Mouse (Mus musculus) intestine, embryonic 14.5 days (tissue): ENCODE data around the gene Gramd1c. TPM values are rescaled to one million over a fixed set of nuclear protein-coding genes. Genes with fewer than 3 reads are reported as not detected.

Experiments used
- ATAC-seq: fragments of 200-750 bp; cut with Nextera tagmentation; replicated peaks from 2 replicates; pipeline ENCODE4 v1.8.0; 2017; ENCODE audit warnings: low read depth, moderate number of reproducible peaks, moderate TSS enrichment, moderate library complexity; ENCODE audit not compliant: low FRiP score, low TSS enrichment
- DNase-seq: peaks from one replicate; pipeline ENCODE4 v3.0.0-alpha.2; 2018; ENCODE audit warnings: low spot score
- H3K27ac ChIP-seq: fragments of 300-500 bp; sonication (generic); 2 replicates; pipeline ENCODE4 v1.5.1; 2014; ENCODE audit warnings: low read depth, mild to moderate bottlenecking, control low read depth
- H3K27me3 ChIP-seq: fragments of 300-500 bp; sonication (generic); replicated peaks from 2 replicates; pipeline ENCODE4 v1.6.1; 2014; ENCODE audit warnings: low read length, control low read depth; ENCODE audit not compliant: control insufficient read depth, insufficient read depth
- H3K36me3 ChIP-seq: fragments of 300-500 bp; sonication (generic); 2 replicates; pipeline ENCODE4 v1.6.1; 2014; ENCODE audit warnings: low read length, control low read depth; ENCODE audit not compliant: control insufficient read depth, insufficient read depth
- H3K4me1 ChIP-seq: fragments of 300-500 bp; sonication (generic); replicated peaks from 2 replicates; pipeline ENCODE4 v1.6.1; 2014; ENCODE audit warnings: low read length, control low read depth, mixed read lengths; ENCODE audit not compliant: control insufficient read depth, insufficient read depth
- H3K4me2 ChIP-seq: fragments of 300-500 bp; sonication (generic); 2 replicates; pipeline ENCODE4 v1.6.1; 2014; ENCODE audit warnings: low read length
- H3K4me3 ChIP-seq: fragments of 300-500 bp; sonication (generic); 2 replicates; pipeline ENCODE4 v1.5.1; 2014; ENCODE audit warnings: low read depth, low read length, control low read depth, mixed read lengths
- H3K9ac ChIP-seq: fragments of 300-500 bp; sonication (generic); 2 replicates; pipeline ENCODE4 v1.6.1; 2014; ENCODE audit warnings: mild to moderate bottlenecking, low read length
- H3K9me3 ChIP-seq: fragments of 300-500 bp; sonication (generic); 2 replicates; pipeline ENCODE4 v1.6.1; 2016; ENCODE audit warnings: low read length, control low read depth; ENCODE audit not compliant: control insufficient read depth
- WGBS: fragments of 180-500 bp; shearing (Covaris S2); extraction: QIAGEN DNeasy Blood & Tissue Kit; methylation state at CpG from one replicate; pipeline ENCODE4 v1.1.7; 2014; 5-methylcytosine and 5-hydroxymethylcytosine counted together
- polyA plus RNA-seq: library from polyadenylated mRNA; unstranded; fragments of >200 nt; fragmentation: Nextera tagmentation; extraction: Ambion mirVana; gene quantifications from 2 replicates; pipeline ENCODE4 v1.2.1, GENCODE M21; 2014

Gene Gramd1c
- polyA plus RNA-seq, 1 experiment from 2014 or later: 7.2 TPM

GRCm38 (mm10) chr16:44061341-44061740, 1.8 kb downstream of the Gramd1c start:
- Histone ChIP-seq H3K36me3 (no peaks in the 10 kb centered on the region), H3K4me2 (no peak overlapping the region), H3K4me1 (no peaks in the 10 kb centered on the region), H3K27me3 (no peaks in the 10 kb centered on the region), H3K9ac (no peak overlapping the region), H3K4me3 (no peak overlapping the region), H3K9me3 (no peaks in the 10 kb centered on the region), H3K27ac (no peak overlapping the region)
- ATAC-seq: no peak
- 93% methylated on average over 15 of the region's 15 CpGs for WGBS
- no peak for DNase-seq

DNA sequence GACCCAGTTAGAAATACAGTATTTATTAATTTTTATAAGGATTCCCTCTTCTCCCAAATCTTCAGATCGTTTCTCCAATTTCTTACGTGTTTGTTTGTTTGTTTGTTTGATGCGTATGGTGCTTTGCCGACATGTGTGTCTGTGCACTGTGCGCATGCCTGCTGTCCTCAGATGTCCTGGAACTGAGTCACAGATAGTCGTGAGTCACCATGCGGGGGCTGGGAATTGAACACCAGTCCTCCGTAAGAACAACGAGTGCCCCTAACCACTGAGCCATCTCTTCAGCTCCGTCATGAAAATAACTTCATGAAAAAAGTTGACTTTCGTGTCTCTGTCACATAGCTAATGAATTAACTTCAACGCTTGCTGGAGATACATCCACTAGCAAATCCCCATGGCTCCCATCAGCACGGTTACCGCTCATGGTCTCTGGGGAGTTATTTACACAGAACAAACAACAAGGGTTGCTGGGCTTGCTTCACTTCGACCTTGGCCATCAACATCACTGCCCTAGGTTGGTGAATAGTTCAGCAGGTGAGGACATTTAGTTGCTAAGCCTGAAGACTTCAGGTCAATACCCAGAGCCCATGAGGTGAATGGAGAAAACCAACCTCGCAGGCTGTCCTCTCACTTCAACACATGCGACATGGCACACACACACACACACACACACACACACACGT, 2.4 kb downstream of the Gramd1c start:
- H3K27me3 ChIP-seq: no peaks in the 10 kb centered on the region
- H3K36me3 ChIP-seq: no peaks in the 10 kb centered on the region
- 91% methylated on average over 18 of the region's 18 CpGs for WGBS

DNA sequence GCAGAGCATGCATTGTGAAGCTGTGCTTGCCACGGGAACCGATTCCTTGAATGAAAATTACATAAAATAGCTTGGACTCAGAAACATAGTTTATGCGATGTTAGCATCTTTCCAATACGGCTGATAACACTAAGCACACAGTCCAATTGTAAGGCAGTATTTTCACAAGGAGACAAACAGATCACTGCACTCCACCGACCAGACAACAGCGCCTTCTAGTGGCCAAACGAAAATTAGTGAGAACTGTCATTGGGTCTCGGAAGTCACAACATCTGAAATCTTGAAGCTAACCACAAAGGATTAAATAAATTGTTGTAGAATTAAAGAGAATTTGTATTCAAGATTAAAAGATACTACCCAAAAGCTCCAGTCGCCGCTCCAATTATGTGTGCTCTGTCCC, 4.4 kb downstream of the Gramd1c start:
- Histone ChIP-seq H3K36me3 (no peaks in the 10 kb centered on the region), H3K27me3 (no peaks in the 10 kb centered on the region), H3K9me3 (no peaks in the 10 kb centered on the region), H3K9ac (no peak overlapping the region), H3K4me1 (no peaks in the 10 kb centered on the region), H3K27ac (no peak overlapping the region), H3K4me2 (no peak overlapping the region), H3K4me3 (no peak overlapping the region)
- DNase-seq (peak; percentile 89), ATAC-seq (no peak)
- 28% methylated on average over 10 of the region's 10 CpGs for WGBS

More for the DNA sequence above, 2.4 kb downstream of the Gramd1c start:
- Histone ChIP-seq H3K9ac (no peak overlapping the region), H3K4me1 (no peaks in the 10 kb centered on the region), H3K4me2 (no peak overlapping the region), H3K9me3 (no peaks in the 10 kb centered on the region), H3K27ac (no peak overlapping the region), H3K4me3 (no peak overlapping the region)
- ATAC-seq: no peak
- DNase-seq: peak; percentile 36

DNA sequence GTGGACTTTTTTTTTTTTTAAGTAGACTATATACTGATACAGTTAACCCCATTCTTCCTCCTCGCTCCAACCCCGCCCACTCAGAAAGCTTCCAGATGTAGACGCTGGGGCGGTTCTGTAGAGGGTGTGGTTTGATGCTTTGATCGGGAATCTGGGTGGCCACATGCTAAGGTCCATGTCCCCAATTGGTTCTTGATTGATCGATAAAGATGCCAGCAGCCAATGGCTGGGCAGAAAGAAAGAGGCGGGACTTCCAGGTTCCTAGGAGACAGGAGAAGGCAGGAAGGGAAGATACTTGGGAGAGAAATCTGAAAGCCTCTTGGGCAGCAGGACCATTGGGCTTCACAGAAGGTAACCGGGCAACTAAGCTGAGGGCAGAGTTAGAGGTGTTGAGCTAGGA, 7.4 kb downstream of the Gramd1c start:
- Histone ChIP-seq H3K4me2 (no peak overlapping the region), H3K27ac (no peak overlapping the region), H3K4me3 (no peak overlapping the region), H3K4me1 (no peaks in the 10 kb centered on the region), H3K27me3 (no peaks in the 10 kb centered on the region), H3K9ac (no peak overlapping the region), H3K36me3 (no peaks in the 10 kb centered on the region), H3K9me3 (no peaks in the 10 kb centered on the region)
- DNase-seq (peak; percentile 35), ATAC-seq (no peak)
- 65% methylated on average over 8 of the region's 8 CpGs for WGBS

GRCm38 (mm10) chr16:44053265-44053664, 9.9 kb downstream of the Gramd1c start:
- ATAC-seq (no peak), DNase-seq (peak; percentile 21)
- H3K4me3 ChIP-seq: no peak overlapping the region

DNA sequence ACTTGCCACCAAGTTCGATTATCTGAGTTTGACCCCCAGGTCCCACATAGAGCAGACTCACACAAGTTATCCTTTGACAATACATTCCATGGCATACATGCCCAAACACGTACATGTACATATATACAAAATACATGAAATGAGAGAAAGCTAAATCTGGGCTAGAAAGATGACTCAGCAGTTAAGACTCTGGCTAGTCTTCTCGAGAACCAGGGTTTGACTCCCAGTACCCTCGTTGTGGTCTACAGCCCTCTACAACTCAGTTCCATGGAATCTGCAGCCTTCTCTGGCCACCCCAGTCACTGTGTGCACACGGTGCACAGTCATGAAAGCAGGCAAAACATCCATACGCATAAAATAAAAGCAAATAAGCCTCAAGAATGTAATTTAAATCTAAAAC, 10.8 kb downstream of the Gramd1c start:
- 87% methylated on average over 6 of the region's 6 CpGs for WGBS
- Histone ChIP-seq H3K36me3 (no peaks in the 10 kb centered on the region), H3K9ac (no peak overlapping the region), H3K27ac (no peak overlapping the region), H3K27me3 (no peaks in the 10 kb centered on the region), H3K4me3 (no peak overlapping the region), H3K4me2 (no peak overlapping the region), H3K4me1 (no peaks in the 10 kb centered on the region), H3K9me3 (no peaks in the 10 kb centered on the region)
- ATAC-seq: no peak
- DNase-seq: no peak

More at GRCm38 (mm10) chr16:44053265-44053664, 9.9 kb downstream of the Gramd1c start:
- no peaks in the 10 kb centered on the region for H3K36me3 ChIP-seq
- no peak overlapping the region for H3K4me2 ChIP-seq
- no peaks in the 10 kb centered on the region for H3K9me3 ChIP-seq
- no peak overlapping the region for H3K27ac ChIP-seq
- WGBS: 52% methylated on average over 6 of the region's 6 CpGs
- H3K4me1 ChIP-seq: no peaks in the 10 kb centered on the region
- H3K9ac ChIP-seq: no peak overlapping the region
- H3K27me3 ChIP-seq: no peaks in the 10 kb centered on the region

DNA sequence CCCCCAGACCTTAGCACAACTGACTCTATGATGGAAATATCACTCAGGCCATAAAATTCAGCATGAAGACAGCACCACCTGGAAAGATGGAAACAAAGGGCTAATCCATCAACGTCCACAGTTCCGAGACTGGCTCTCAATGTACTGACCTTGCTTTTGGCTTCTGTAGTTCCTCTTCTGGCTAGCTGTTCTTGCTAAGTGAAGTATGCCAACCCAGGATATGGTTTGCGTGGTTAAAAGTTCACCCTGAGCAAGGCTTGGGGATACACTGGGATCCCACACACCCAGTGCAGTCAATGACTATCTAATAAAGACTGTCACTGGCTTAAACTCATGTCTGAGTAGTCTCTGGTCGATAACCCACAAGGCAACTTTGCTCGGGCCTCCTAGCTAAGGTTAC, 13.0 kb downstream of the Gramd1c start:
- Histone ChIP-seq H3K27me3 (no peaks in the 10 kb centered on the region), H3K9me3 (no peaks in the 10 kb centered on the region), H3K4me3 (no peak overlapping the region), H3K36me3 (no peaks in the 10 kb centered on the region), H3K9ac (no peak overlapping the region), H3K27ac (no peak overlapping the region), H3K4me2 (no peak overlapping the region), H3K4me1 (no peaks in the 10 kb centered on the region)
- DNase-seq (peak; percentile 21), ATAC-seq (no peak)
- 76% methylated on average over 5 of the region's 5 CpGs for WGBS

DNA sequence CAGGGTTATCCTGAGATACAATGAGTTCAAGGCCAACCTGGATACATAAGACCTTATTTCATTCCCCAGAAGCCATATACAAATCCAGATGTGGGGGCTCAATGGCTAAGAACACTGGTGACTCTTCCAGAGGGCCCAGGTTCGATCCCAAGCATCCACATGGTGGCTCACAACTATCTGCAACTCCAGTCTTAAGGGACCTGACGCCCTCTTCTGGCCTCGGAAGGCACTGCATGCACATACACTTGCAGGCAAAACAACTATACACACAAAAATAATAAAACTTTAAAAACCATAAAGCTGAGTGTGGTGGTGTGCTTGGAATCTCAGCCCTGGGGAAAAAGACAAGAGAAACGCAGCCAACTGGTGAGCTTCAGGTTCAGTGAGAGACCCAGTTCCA, 24.0 kb downstream of the Gramd1c start:
- no peak overlapping the region for H3K4me2 ChIP-seq
- WGBS: 83% methylated on average over 4 of the region's 4 CpGs
- no peak overlapping the region for H3K4me3 ChIP-seq
- no peaks in the 10 kb centered on the region for H3K36me3 ChIP-seq
- no peak overlapping the region for H3K9ac ChIP-seq
- no peak overlapping the region for H3K27ac ChIP-seq
- no peaks in the 10 kb centered on the region for H3K9me3 ChIP-seq
- ATAC-seq (no peak), DNase-seq (peak; percentile 13)
- no peaks in the 10 kb centered on the region for H3K27me3 ChIP-seq
- H3K4me1 ChIP-seq: no peaks in the 10 kb centered on the region

DNA sequence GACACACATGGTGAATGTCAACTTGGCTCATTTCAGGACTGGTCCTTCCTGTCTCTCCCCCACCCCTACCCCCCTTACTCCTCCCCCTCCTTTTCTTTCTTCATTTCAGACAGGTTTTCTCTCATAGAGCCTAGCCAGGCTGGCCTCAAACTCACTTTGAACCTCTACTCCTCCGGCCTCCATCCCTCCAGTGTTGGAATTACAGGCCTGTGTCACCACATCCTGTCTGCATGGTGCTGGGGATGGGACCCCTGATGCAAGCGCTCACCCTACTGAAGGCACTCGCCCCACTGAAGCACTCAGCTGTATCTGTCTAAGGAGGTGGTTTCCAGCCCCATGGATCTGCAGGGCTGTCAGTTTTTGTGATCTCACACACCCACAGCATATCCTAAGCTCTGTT, 27.9 kb downstream of the Gramd1c start:
- DNase-seq: no peak
- Histone ChIP-seq H3K27ac (no peak overlapping the region), H3K27me3 (no peaks in the 10 kb centered on the region), H3K4me3 (no peak overlapping the region), H3K9me3 (no peaks in the 10 kb centered on the region), H3K4me1 (no peaks in the 10 kb centered on the region), H3K36me3 (no peaks in the 10 kb centered on the region), H3K9ac (no peak overlapping the region), H3K4me2 (no peak overlapping the region)
- ATAC-seq: no peak
- WGBS: 88% methylated on average over 3 of the region's 3 CpGs
